Mouse (Mus musculus) heart, embryonic 13.5 days (tissue): Measurements from ENCODE around the gene Fndc3b. TPM values are rescaled to one million over a fixed set of nuclear protein-coding genes. Genes with fewer than 3 reads are reported as not detected.

ENCODE experiments used
- ATAC-seq: fragments of 200-750 bp; cut with Nextera tagmentation; 2 replicates; pipeline ENCODE4 v1.8.0; 2017; ENCODE audit warnings: moderate TSS enrichment; ENCODE audit not compliant: insufficient number of reproducible peaks, low FRiP score, low TSS enrichment; ENCODE audit errors: extremely low read depth
- H3K27ac ChIP-seq: fragments of 300-500 bp; sonication (generic); replicated peaks from 2 replicates; pipeline ENCODE4 v1.5.1; 2015; ENCODE audit warnings: moderate library complexity, mild to moderate bottlenecking, inconsistent platforms
- H3K27me3 ChIP-seq: fragments of 300-500 bp; sonication (generic); replicated peaks from 2 replicates; pipeline ENCODE4 v1.6.1; 2015; ENCODE audit warnings: mild to moderate bottlenecking, inconsistent platforms
- H3K36me3 ChIP-seq: fragments of 300-500 bp; sonication (generic); 2 replicates; pipeline ENCODE4 v1.6.1; 2015; ENCODE audit warnings: mild to moderate bottlenecking, inconsistent platforms
- H3K4me1 ChIP-seq: fragments of 300-500 bp; sonication (generic); 2 replicates; pipeline ENCODE4 v1.6.1; 2015; ENCODE audit warnings: inconsistent platforms
- H3K4me2 ChIP-seq: fragments of 300-500 bp; sonication (generic); 2 replicates; pipeline ENCODE4 v1.6.1; 2015; ENCODE audit warnings: inconsistent platforms, mild to moderate bottlenecking, moderate library complexity
- H3K4me3 ChIP-seq: fragments of 300-500 bp; sonication (generic); 2 replicates; pipeline ENCODE4 v1.5.1; 2015; ENCODE audit warnings: moderate library complexity, mild to moderate bottlenecking, inconsistent platforms
- H3K9ac ChIP-seq: fragments of 300-500 bp; sonication (generic); 2 replicates; pipeline ENCODE4 v1.6.1; 2015; ENCODE audit warnings: inconsistent platforms, mild to moderate bottlenecking, moderate library complexity
- H3K9me3 ChIP-seq: fragments of 300-500 bp; sonication (generic); 2 replicates; pipeline ENCODE4 v1.6.1; 2016; ENCODE audit warnings: inconsistent platforms
- WGBS: fragments of 180-500 bp; shearing (Covaris S2); methylation state at CpG from one replicate; pipeline ENCODE4 v1.1.7; 2015; ENCODE audit warnings: mixed read lengths; 5-methylcytosine and 5-hydroxymethylcytosine counted together
- polyA plus RNA-seq: library from polyadenylated mRNA; unstranded; fragments of >200 nt; fragmentation: Nextera tagmentation; extraction: Ambion mirVana; gene quantifications from 2 replicates; pipeline ENCODE4 v1.2.1, GENCODE M21; 2015

The Fndc3b gene
- 22.3 and 24.0 TPM in 2 replicates for polyA plus RNA-seq

- H3K9me3 ChIP-seq: no peaks in the 10 kb centered on the region
- peak; percentile 72 for ATAC-seq
- WGBS: 1% methylated on average over 73 of the region's 90 CpGs
- H3K27ac ChIP-seq: peak within 1 kb of the TSS; percentile 100
- H3K9ac ChIP-seq: peak within 1 kb of the TSS; percentile 99
- H3K36me3 ChIP-seq: no peaks in the 10 kb centered on the region
- H3K4me1 ChIP-seq: peaks cover 29% of the 10 kb centered on the region
- H3K4me3 ChIP-seq: peak within 1 kb of the TSS; percentile 92
- no peaks in the 10 kb centered on the region for H3K27me3 ChIP-seq
- H3K4me2 ChIP-seq: peak within 1 kb of the TSS; percentile 87
Observed at GRCm38 (mm10) chr3:27710648-27711428, at the start of gene Fndc3b. TSS of gene Fndc3b (minus strand) at chr3:27711307.

GRCm38 (mm10) chr3:27760278-27760677, 49.2 kb upstream of the Fndc3b start:
- 63% methylated on average over 2 of the region's 2 CpGs for WGBS

GRCm38 (mm10) chr3:27758976-27759375, 47.9 kb upstream of the Fndc3b start:
- Histone ChIP-seq H3K9me3 (no peaks in the 10 kb centered on the region), H3K4me1 (no peaks in the 10 kb centered on the region), H3K36me3 (no peaks in the 10 kb centered on the region), H3K4me2 (no peak overlapping the region), H3K9ac (no peak overlapping the region), H3K27me3 (no peaks in the 10 kb centered on the region), H3K27ac (no peak overlapping the region), H3K4me3 (no peak overlapping the region)
- 48% methylated on average over 6 of the region's 6 CpGs for WGBS
- no peak for ATAC-seq

More at GRCm38 (mm10) chr3:27760278-27760677, 49.2 kb upstream of the Fndc3b start:
- no peaks in the 10 kb centered on the region for H3K36me3 ChIP-seq
- H3K9ac ChIP-seq: no peak overlapping the region
- H3K4me1 ChIP-seq: no peaks in the 10 kb centered on the region
- no peaks in the 10 kb centered on the region for H3K27me3 ChIP-seq
- no peak for ATAC-seq
- H3K4me2 ChIP-seq: no peak overlapping the region
- no peak overlapping the region for H3K4me3 ChIP-seq
- no peaks in the 10 kb centered on the region for H3K9me3 ChIP-seq
- no peak overlapping the region for H3K27ac ChIP-seq

- H3K4me2 ChIP-seq: no peak overlapping the region
- no peak for ATAC-seq
- H3K27ac ChIP-seq: no peak overlapping the region
- 67% methylated on average over 5 of the region's 5 CpGs for WGBS
- no peaks in the 10 kb centered on the region for H3K9me3 ChIP-seq
- H3K9ac ChIP-seq: no peak overlapping the region
- H3K27me3 ChIP-seq: no peaks in the 10 kb centered on the region
- no peak overlapping the region for H3K4me3 ChIP-seq
- no peaks in the 10 kb centered on the region for H3K36me3 ChIP-seq
- H3K4me1 ChIP-seq: no peaks in the 10 kb centered on the region
Observed at GRCm38 (mm10) chr3:27751657-27752056, 40.5 kb upstream of the Fndc3b start.

GRCm38 (mm10) chr3:27751156-27751555, 40.0 kb upstream of the Fndc3b start:
- Histone ChIP-seq H3K9me3 (no peaks in the 10 kb centered on the region), H3K4me1 (no peaks in the 10 kb centered on the region), H3K4me2 (no peak overlapping the region), H3K36me3 (no peaks in the 10 kb centered on the region), H3K4me3 (no peak overlapping the region), H3K27me3 (no peaks in the 10 kb centered on the region), H3K9ac (no peak overlapping the region), H3K27ac (no peak overlapping the region)
- ATAC-seq: no peak
- whole genome bisulfite sequencing: 74% methylated on average over 5 of the region's 5 CpGs

- no peak overlapping the region for H3K9ac ChIP-seq
- H3K9me3 ChIP-seq: no peaks in the 10 kb centered on the region
- WGBS: 92% methylated on average over 9 of the region's 9 CpGs
- no peak overlapping the region for H3K27ac ChIP-seq
- no peaks in the 10 kb centered on the region for H3K4me1 ChIP-seq
- no peak overlapping the region for H3K4me2 ChIP-seq
- H3K36me3 ChIP-seq: no peaks in the 10 kb centered on the region
- H3K27me3 ChIP-seq: no peaks in the 10 kb centered on the region
- H3K4me3 ChIP-seq: no peak overlapping the region
- no peak for ATAC-seq
Observed at GRCm38 (mm10) chr3:27745651-27746050, 34.5 kb upstream of the Fndc3b start.

GRCm38 (mm10) chr3:27744754-27745153, 33.6 kb upstream of the Fndc3b start:
- 55% methylated on average over 7 of the region's 7 CpGs for WGBS
- ATAC-seq: no peak

GRCm38 (mm10) chr3:27743271-27744145, 32.4 kb upstream of the Fndc3b start:
- ATAC-seq: no peak
- Histone ChIP-seq H3K4me1 (no peaks in the 10 kb centered on the region), H3K4me2 (no peak overlapping the region), H3K36me3 (no peaks in the 10 kb centered on the region), H3K9ac (no peak overlapping the region), H3K27me3 (no peaks in the 10 kb centered on the region), H3K4me3 (no peak overlapping the region), H3K27ac (no peak overlapping the region), H3K9me3 (no peaks in the 10 kb centered on the region)
- WGBS: 70% methylated on average over 9 of the region's 9 CpGs

More at GRCm38 (mm10) chr3:27744754-27745153, 33.6 kb upstream of the Fndc3b start:
- Histone ChIP-seq H3K9me3 (no peaks in the 10 kb centered on the region), H3K27ac (no peak overlapping the region), H3K9ac (no peak overlapping the region), H3K27me3 (no peaks in the 10 kb centered on the region), H3K4me2 (no peak overlapping the region), H3K4me3 (no peak overlapping the region), H3K36me3 (no peaks in the 10 kb centered on the region), H3K4me1 (no peaks in the 10 kb centered on the region)

- no peak overlapping the region for H3K4me2 ChIP-seq
- no peaks in the 10 kb centered on the region for H3K27me3 ChIP-seq
- H3K27ac ChIP-seq: no peak overlapping the region
- no peak overlapping the region for H3K9ac ChIP-seq
- no peak for ATAC-seq
- WGBS: 63% methylated on average over 2 of the region's 2 CpGs
- no peaks in the 10 kb centered on the region for H3K9me3 ChIP-seq
- H3K36me3 ChIP-seq: no peaks in the 10 kb centered on the region
- no peak overlapping the region for H3K4me3 ChIP-seq
- no peaks in the 10 kb centered on the region for H3K4me1 ChIP-seq
Observed at GRCm38 (mm10) chr3:27742124-27742523, 31.0 kb upstream of the Fndc3b start.

GRCm38 (mm10) chr3:27740136-27740535, 29.0 kb upstream of the Fndc3b start:
- Histone ChIP-seq H3K4me3 (no peak overlapping the region), H3K9ac (no peak overlapping the region), H3K4me1 (peaks cover 11% of the 10 kb centered on the region), H3K9me3 (no peaks in the 10 kb centered on the region), H3K4me2 (no peak overlapping the region), H3K36me3 (no peaks in the 10 kb centered on the region), H3K27ac (no peak overlapping the region), H3K27me3 (no peaks in the 10 kb centered on the region)
- ATAC-seq: no peak
- 86% methylated on average over 7 of the region's 7 CpGs for WGBS

- H3K36me3 ChIP-seq: no peaks in the 10 kb centered on the region
- H3K9me3 ChIP-seq: no peaks in the 10 kb centered on the region
- H3K27me3 ChIP-seq: no peaks in the 10 kb centered on the region
- H3K4me3 ChIP-seq: no peak overlapping the region
- no peak overlapping the region for H3K9ac ChIP-seq
- ATAC-seq: no peak
- peaks cover 11% of the 10 kb centered on the region for H3K4me1 ChIP-seq
- H3K4me2 ChIP-seq: peak overlapping the region; percentile 39
- 23% methylated on average over 9 of the region's 9 CpGs for WGBS
- no peak overlapping the region for H3K27ac ChIP-seq
Observed at GRCm38 (mm10) chr3:27736180-27736579, 25.1 kb upstream of the Fndc3b start.
